Mouse (Mus musculus) G1E (cell line): ENCODE data around the gene Vsir.

Source experiments
- CTCF ChIP-seq: IDR thresholded peaks from 2 replicates; pipeline ENCODE4 v1.5.1; 2012; ENCODE audit warnings: low read depth, low read length, inconsistent platforms, mixed read lengths
- GATA1 ChIP-seq: IDR thresholded peaks from 2 replicates; pipeline ENCODE4 v1.6.1; 2012; ENCODE audit warnings: borderline replicate concordance, low read length, inconsistent platforms, mixed read lengths
- POLR2AphosphoS5 ChIP-seq: IDR thresholded peaks from 2 replicates; pipeline ENCODE4 v1.6.1; 2012; ENCODE audit warnings: low read depth, low read length, inconsistent platforms; ENCODE audit not compliant: insufficient replicate concordance
- TAL1 ChIP-seq: conservative IDR thresholded peaks from 2 replicates; pipeline ENCODE4 v1.6.1; 2012; ENCODE audit warnings: low read depth, low read length, inconsistent platforms, mixed read lengths

GRCm38 (mm10) chr10:60391661-60392060, 45.0 kb downstream of the Vsir start:
- TF ChIP-seq CTCF (no peak), GATA1 (no peak), POLR2AphosphoS5 (no peak), TAL1 (no peak)
